Mouse (Mus musculus): ENCODE measurements around the gene Lcp1.

- no peak for TF ChIP-seq CTCF (conservative IDR thresholded peaks at IDR 0.05; ENCODE audit: low read length)
- TF ChIP-seq POU5F1 (IDR thresholded peaks at IDR 0.05; ENCODE audit: borderline replicate concordance, low read length) = no peak
These were observed 529 bp downstream of the Lcp1 start for GRCm38 (mm10) chr14:75131324-75131935.

Measured in E14TG2a.4 (cell line).